Mouse (Mus musculus): ENCODE measurements around the gene Tcf20. TPM values are rescaled to one million over a fixed set of nuclear protein-coding genes. Genes with fewer than 3 reads are reported as not detected.

Tcf20 gene
- polyA plus RNA-seq, 2 experiments, result 2.9 to 5.7 TPM

DNA sequence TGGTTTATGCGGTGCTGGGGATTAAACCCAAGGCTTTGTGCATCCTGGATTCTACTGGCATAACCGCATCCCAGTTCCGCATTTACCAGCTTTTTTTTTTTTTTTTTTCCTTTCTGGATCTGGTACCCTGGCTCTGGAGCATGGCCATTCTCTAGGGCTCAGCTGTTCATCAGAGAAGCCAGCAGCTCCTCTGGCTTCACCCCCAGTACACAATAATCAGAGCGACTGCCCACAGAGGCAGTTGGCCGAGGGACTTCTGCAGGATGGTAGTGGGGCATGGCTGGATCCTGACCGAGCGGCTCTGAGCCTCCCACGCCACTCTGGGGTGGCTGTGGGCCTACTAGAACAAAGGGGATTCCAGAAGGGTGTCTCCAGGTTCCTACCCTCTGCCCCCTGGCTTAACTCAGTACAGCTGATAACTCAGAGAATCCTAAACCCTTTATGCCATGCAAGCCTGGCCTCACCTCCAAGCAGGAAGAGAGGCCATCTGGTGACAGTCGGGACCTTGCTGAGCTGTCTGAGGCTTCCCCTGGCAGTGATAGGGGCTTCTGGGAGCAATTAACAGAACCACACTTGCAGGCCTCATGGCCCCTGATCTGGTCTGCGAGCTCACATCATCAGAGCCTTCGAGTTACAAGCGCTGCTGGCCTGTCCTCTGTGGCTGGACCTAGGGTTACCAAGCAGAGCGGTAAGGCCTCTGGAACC lies 4.6 kb upstream of the Tcf20 start:
- WGBS (ENCODE audit: insufficient replicate concordance), result 68% methylated on average over 13 of the region's 13 CpGs
- ATAC-seq (ENCODE audit: insufficient read depth), result no peak

DNA sequence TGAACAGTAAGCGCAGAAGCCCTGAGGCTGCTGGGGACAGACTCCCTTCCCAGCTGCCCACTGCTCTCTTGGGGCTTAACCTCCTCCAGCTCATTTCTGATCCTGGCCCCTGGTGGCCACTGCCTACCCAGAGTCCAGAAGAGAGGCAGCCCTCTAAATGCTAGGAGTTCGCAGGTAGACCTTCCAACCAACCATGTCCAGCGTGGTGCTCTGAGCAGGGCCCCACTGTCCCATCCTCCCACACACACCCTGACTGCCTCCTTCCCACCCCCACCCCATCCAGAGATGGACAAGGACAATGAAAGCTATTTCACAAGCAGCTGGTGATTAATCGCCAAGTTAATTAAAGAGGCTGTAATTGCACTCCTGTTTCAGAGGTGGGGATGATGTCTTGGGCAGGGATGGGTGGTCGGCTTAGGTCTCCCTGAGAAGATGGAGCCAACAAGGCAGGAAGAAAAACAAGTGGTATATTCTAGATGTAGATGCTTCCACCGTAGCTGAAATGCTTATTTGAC lies 1.6 kb upstream of the Tcf20 start:
- no peak for ATAC-seq (ENCODE audit: insufficient read depth)
- 65% methylated on average over 6 of the region's 6 CpGs for WGBS (ENCODE audit: insufficient replicate concordance)
- no peak for DNase-seq (ENCODE audit: low read depth in 3 of 3, low spot score in 3 of 3)
- TF ChIP-seq EP300 (IDR thresholded peaks at IDR 0.05; ENCODE audit: low read depth) (no peak), CTCF (IDR thresholded peaks at IDR 0.05; ENCODE audit: low read depth) (no peak)
- Histone ChIP-seq H3K4me3 (ENCODE audit: insufficient read depth in 1 of 2, low read depth in 2 of 2, low read length in 2 of 2) (no peak overlapping the region), H3K36me3 (replicated peaks; ENCODE audit: control insufficient read depth, insufficient read depth, low read depth) (no peaks in the 10 kb centered on the region), H3K27me3 (ENCODE audit: control insufficient read depth, insufficient read depth, low read length) (peaks cover 16% of the 10 kb centered on the region), H3K4me1 (replicated peaks; ENCODE audit: control insufficient read depth in 2 of 2, insufficient read depth in 2 of 2, low read length in 1 of 2) (peaks cover 0 to 9% of the 10 kb centered on the region in 2 experiments; a peak in 1 of 4 replicates), H3K9me3 (ENCODE audit: control insufficient read depth, low read length) (no peaks in the 10 kb centered on the region), H3K4me2 (ENCODE audit: low read depth) (no peak overlapping the region), H3K27ac (no peak overlapping the region), H3K9ac (replicated peaks) (no peak overlapping the region)

More for the DNA sequence above, 4.6 kb upstream of the Tcf20 start:
- Histone ChIP-seq H3K9ac (replicated peaks) (no peak overlapping the region), H3K36me3 (replicated peaks; ENCODE audit: control insufficient read depth, insufficient read depth, low read depth) (no peaks in the 10 kb centered on the region), H3K9me3 (ENCODE audit: control insufficient read depth, low read length) (no peaks in the 10 kb centered on the region), H3K4me2 (ENCODE audit: low read depth) (no peak overlapping the region), H3K4me1 (replicated peaks; ENCODE audit: control insufficient read depth in 2 of 2, insufficient read depth in 2 of 2, low read length in 1 of 2) (peaks cover 0 to 9% of the 10 kb centered on the region in 2 experiments; a peak in 1 of 4 replicates), H3K27me3 (ENCODE audit: control insufficient read depth, insufficient read depth, low read length) (peaks cover 1% of the 10 kb centered on the region), H3K4me3 (ENCODE audit: insufficient read depth in 1 of 2, low read depth in 2 of 2, low read length in 2 of 2) (no peak overlapping the region), H3K27ac (no peak overlapping the region)
- no peak for DNase-seq (ENCODE audit: low read depth in 3 of 3, low spot score in 3 of 3)
- TF ChIP-seq EP300 (IDR thresholded peaks at IDR 0.05; ENCODE audit: low read depth), result no peak
- TF ChIP-seq CTCF (IDR thresholded peaks at IDR 0.05; ENCODE audit: low read depth), result no peak

DNA sequence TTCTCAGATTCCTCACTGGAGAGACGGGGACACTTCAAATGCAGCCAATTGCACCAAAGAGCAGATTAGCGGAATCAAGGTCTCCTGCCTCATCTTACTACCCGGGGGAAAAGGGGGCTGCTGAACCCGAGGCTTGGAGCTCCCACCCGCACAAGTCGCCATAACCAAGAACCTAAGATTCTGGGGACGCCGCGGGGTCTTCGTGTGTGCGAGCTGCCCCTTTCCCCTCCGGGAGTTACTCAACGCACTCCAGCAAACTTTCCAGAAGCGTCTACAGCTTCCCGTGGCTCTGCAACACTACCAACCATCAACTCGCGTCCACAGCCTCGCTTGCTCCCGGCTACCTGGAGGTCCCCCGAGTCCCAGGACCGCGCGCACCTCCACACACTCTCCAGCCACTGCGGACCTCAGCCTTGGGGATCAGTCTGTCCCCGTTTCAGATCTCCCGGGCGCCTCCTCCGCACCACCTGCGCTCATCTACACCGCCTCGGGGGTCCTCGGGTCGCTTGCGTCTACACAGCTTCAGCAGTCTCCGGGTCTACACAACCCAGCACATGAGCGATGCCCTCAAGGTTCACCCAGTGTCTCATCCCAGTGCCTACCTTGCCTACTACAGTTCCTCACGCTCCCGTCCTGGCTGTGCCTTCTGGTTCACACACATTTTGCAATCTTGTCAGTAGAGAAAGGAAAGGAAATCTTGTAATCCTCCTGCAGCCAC lies 499 bp downstream of the Tcf20 start:
- WGBS (ENCODE audit: insufficient replicate concordance), result under 1% methylated on average over 37 of the region's 38 CpGs
- Histone ChIP-seq H3K27me3 (ENCODE audit: control insufficient read depth, insufficient read depth, low read length) (peaks cover 24% of the 10 kb centered on the region), H3K4me2 (ENCODE audit: low read depth) (peak overlapping the region; percentile 59), H3K36me3 (replicated peaks; ENCODE audit: control insufficient read depth, insufficient read depth, low read depth) (no peaks in the 10 kb centered on the region), H3K4me3 (ENCODE audit: insufficient read depth in 1 of 2, low read depth in 2 of 2, low read length in 2 of 2) (peak overlapping the region; percentile 27 to 41), H3K27ac (no peak overlapping the region), H3K4me1 (replicated peaks; ENCODE audit: control insufficient read depth in 2 of 2, insufficient read depth in 2 of 2, low read length in 1 of 2) (peaks cover 0 to 9% of the 10 kb centered on the region in 2 experiments; a peak in 1 of 4 replicates), H3K9ac (replicated peaks) (no peak overlapping the region), H3K9me3 (ENCODE audit: control insufficient read depth, low read length) (no peaks in the 10 kb centered on the region)
- ATAC-seq (ENCODE audit: insufficient read depth), result no peak
- TF ChIP-seq CTCF (IDR thresholded peaks at IDR 0.05; ENCODE audit: low read depth) (no peak), EP300 (IDR thresholded peaks at IDR 0.05; ENCODE audit: low read depth) (no peak)
- DNase-seq (ENCODE audit: low read depth in 3 of 3, low spot score in 3 of 3), result no peak

DNA sequence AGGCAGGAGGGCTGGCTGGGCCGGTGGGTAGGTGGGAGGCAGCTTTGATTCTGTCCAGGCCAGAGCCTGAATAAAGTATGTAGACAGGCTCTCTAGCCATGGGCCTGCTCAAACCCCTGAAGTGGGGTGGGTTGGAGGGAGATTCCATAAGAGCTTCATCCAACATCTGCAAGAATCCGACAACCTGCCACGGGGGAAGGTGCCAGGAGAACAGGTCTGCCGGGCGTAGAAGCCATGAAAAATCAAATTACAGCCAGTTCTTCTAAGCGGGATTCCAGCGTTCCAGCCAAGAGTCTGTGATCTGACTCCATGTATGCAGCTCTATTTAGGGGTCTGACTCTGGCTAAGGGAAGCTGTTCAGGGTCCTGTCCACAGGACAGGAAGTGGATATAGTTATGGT lies 3.1 kb downstream of the Tcf20 start:
- Histone ChIP-seq H3K9me3 (ENCODE audit: control insufficient read depth, low read length) (no peaks in the 10 kb centered on the region), H3K9ac (replicated peaks) (no peak overlapping the region), H3K27ac (no peak overlapping the region), H3K36me3 (replicated peaks; ENCODE audit: control insufficient read depth, insufficient read depth, low read depth) (no peaks in the 10 kb centered on the region), H3K4me1 (replicated peaks; ENCODE audit: control insufficient read depth in 2 of 2, insufficient read depth in 2 of 2, low read length in 1 of 2) (peaks cover 0 to 9% of the 10 kb centered on the region in 2 experiments; a peak in 1 of 4 replicates), H3K4me3 (ENCODE audit: insufficient read depth in 1 of 2, low read depth in 2 of 2, low read length in 2 of 2) (no peak overlapping the region), H3K4me2 (ENCODE audit: low read depth) (no peak overlapping the region), H3K27me3 (ENCODE audit: control insufficient read depth, insufficient read depth, low read length) (peaks cover 27% of the 10 kb centered on the region)
- WGBS (ENCODE audit: insufficient replicate concordance), result 64% methylated on average over 7 of the region's 7 CpGs
- no peak for DNase-seq (ENCODE audit: low read depth in 3 of 3, low spot score in 3 of 3)
- no peak for TF ChIP-seq CTCF (IDR thresholded peaks at IDR 0.05; ENCODE audit: low read depth)
- TF ChIP-seq EP300 (IDR thresholded peaks at IDR 0.05; ENCODE audit: low read depth), result no peak
- no peak for ATAC-seq (ENCODE audit: insufficient read depth)

DNA sequence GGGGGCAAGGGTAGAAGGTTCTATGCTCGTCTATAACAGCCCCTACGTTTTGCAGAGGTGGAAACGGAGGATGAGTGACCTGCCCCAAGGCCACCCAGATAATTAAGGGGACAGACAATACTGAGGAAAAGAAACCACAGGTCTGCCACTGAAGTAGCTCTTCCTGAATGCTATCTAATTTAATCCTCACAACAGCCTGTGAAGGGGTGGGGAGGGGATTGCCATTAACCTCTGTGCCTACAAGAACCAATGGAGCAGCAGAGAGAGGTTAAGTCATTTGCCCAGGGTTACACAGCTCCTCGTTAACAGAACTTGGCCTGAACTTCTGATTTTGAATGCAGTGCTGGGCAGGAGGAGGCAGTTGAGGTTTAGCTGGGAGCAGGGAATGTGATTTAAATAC lies 3.6 kb downstream of the Tcf20 start:
- Histone ChIP-seq H3K4me3 (ENCODE audit: insufficient read depth in 1 of 2, low read depth in 2 of 2, low read length in 2 of 2) (no peak overlapping the region), H3K36me3 (replicated peaks; ENCODE audit: control insufficient read depth, insufficient read depth, low read depth) (no peaks in the 10 kb centered on the region), H3K27me3 (ENCODE audit: control insufficient read depth, insufficient read depth, low read length) (peaks cover 27% of the 10 kb centered on the region), H3K4me1 (replicated peaks; ENCODE audit: control insufficient read depth in 2 of 2, insufficient read depth in 2 of 2, low read length in 1 of 2) (peaks cover 0 to 9% of the 10 kb centered on the region in 2 experiments; a peak in 1 of 4 replicates), H3K9me3 (ENCODE audit: control insufficient read depth, low read length) (no peaks in the 10 kb centered on the region), H3K27ac (no peak overlapping the region), H3K9ac (replicated peaks) (no peak overlapping the region), H3K4me2 (ENCODE audit: low read depth) (no peak overlapping the region)
- TF ChIP-seq EP300 (IDR thresholded peaks at IDR 0.05; ENCODE audit: low read depth), result no peak
- TF ChIP-seq CTCF (IDR thresholded peaks at IDR 0.05; ENCODE audit: low read depth), result no peak
- no peak for ATAC-seq (ENCODE audit: insufficient read depth)
- 27% methylated on average over 4 of the region's 4 CpGs for WGBS (ENCODE audit: insufficient replicate concordance)
- no peak for DNase-seq (ENCODE audit: low read depth in 3 of 3, low spot score in 3 of 3)

Measured in liver, embryonic 14.5 days (tissue).